Mouse (Mus musculus) bone marrow macrophage, adult 2 months (primary cell): ENCODE results near the gene Fnbp1.

ENCODE experiments used
- CTCF ChIP-seq: IDR thresholded peaks from 2 replicates; pipeline ENCODE4 v1.5.1; 2012; ENCODE audit warnings: low read depth, mild to moderate bottlenecking, low read length, moderate library complexity
- POLR2A ChIP-seq: IDR thresholded peaks from 2 replicates; pipeline ENCODE4 v1.6.1; 2012; ENCODE audit warnings: mild to moderate bottlenecking, low read depth, low read length, borderline replicate concordance

DNA sequence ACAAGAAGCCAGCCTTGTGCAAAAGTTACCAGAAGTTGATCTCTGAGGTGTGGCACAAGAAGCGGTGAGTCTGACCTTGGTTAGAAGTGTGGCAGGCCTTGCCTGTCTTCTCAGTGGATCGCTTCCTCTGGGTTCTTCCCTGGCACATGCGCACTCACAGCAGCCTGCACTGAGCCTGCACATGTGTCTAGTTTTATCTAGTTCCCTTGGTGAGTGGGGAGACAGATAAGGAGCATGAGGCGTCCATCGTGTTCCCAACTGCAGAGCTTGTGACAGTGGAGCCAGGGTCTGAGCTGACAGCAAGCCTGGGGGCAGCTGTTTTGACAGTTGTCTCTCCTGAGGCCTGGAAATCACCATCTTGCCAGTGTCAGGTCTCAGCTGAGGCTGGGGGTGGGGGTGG, 135.4 kb downstream of the Fnbp1 start:
- no peak for TF ChIP-seq CTCF
- TF ChIP-seq POLR2A, result no peak
